Comparison of ENCODE assay signal across 9 mouse cellular contexts in genomic region chrX:164449201-164449600, GRCm38 (mm10). TPM values are rescaled to one million over a fixed set of nuclear protein-coding genes. Genes with fewer than 3 reads are reported as not detected.
A peak's percentile ranks its signal among the peaks of the same experiment; 100 is the strongest.
DNase-seq lines count a peak whose midpoint lies in the region; ATAC-seq lines count a peak whose summit lies in the region.
"Had no signal": no experiment of that assay in that cellular context is flagged by ENCODE, and none has a peak within 500 bp of the region (broad histone marks: within the 10 kb centered on the region; RNA-seq: fewer than 3 reads in every experiment).

No protein-coding gene starts in this region.

- DNase-seq in gastrocnemius, postnatal 10 days, result peak; percentile 5
- DNase-seq in gastrocnemius, postnatal 14 days, result no peak
- DNase-seq in ovary, postnatal 14 days (ENCODE audit: low spot score), result peak; percentile 16
- no peak for DNase-seq in ovary, postnatal 36 days (ENCODE audit: low spot score)
- DNase-seq in adipocyte (ENCODE audit: low spot score), result peak; percentile 75
- peak; percentile 44 for DNase-seq in hindlimb bud, embryonic 11.5 days (ENCODE audit: extremely low spot score, low read depth, low spot score)
- peak; percentile 57 for DNase-seq in lung, postnatal 25 days (ENCODE audit: low spot score)

- no peak overlapping the region for H3K4me3 ChIP-seq in hindbrain, embryonic 12.5 days

- no peaks in the 10 kb centered on the region for H3K36me3 ChIP-seq in hindbrain, embryonic 12.5 days

- no peaks in the 10 kb centered on the region for H3K4me1 ChIP-seq in hindbrain, embryonic 12.5 days

- no peak overlapping the region for H3K9ac ChIP-seq in hindbrain, embryonic 12.5 days

- ATAC-seq in hindbrain, embryonic 12.5 days (ENCODE audit: low FRiP score), result no peak

- intact Hi-C loops in gastrocnemius, postnatal 14 days (cut with DNase I; ENCODE audit: low total_unique reads), result no loop called here

- H3K4me2 ChIP-seq in hindbrain, embryonic 12.5 days (replicated peaks), result no peak overlapping the region

- 40% methylated on average over 3 of the region's 3 CpGs for WGBS in hindbrain, embryonic 12.5 days

- H3K27ac ChIP-seq in hindbrain, embryonic 12.5 days, result no peak overlapping the region

- H3K27me3 ChIP-seq in hindbrain, embryonic 12.5 days, result no peaks in the 10 kb centered on the region; the same call in 1 of the 2 replicates

- H3K9me3 ChIP-seq in hindbrain, embryonic 12.5 days (replicated peaks), result no peaks in the 10 kb centered on the region

RNA-seq across cellular contexts. Expression of gene Asb11, which starts 12.4 kb away (rescaled TPM):
- 10 to 100 TPM in 1 of 2 experiments, 1 to 10 TPM in 1; 9.3 to 17.8 TPM for total RNA-seq in gastrocnemius, postnatal 10 days (2021)
- total RNA-seq in gastrocnemius, postnatal 14 days (2021), result 10 to 100 TPM; 10.2 to 25.5 TPM
- not detected in 2 replicates for polyA plus RNA-seq in hindbrain, embryonic 12.5 days (2016; fragmentation: Nextera tagmentation; extraction: Ambion mirVana)

RNA-seq across cellular contexts. Expression of gene Piga, which starts 29.6 kb away (rescaled TPM):
- total RNA-seq in gastrocnemius, postnatal 10 days (2021), result 1 to 10 TPM; 1.9 to 3.0 TPM
- total RNA-seq in gastrocnemius, postnatal 14 days (2021), result 1 to 10 TPM; 1.7 to 2.6 TPM
- polyA plus RNA-seq in hindbrain, embryonic 12.5 days (2016; fragmentation: Nextera tagmentation; extraction: Ambion mirVana), result 11.1 and 11.4 TPM in 2 replicates

RNA-seq across cellular contexts. Expression of gene Asb9, which starts 56.9 kb away (rescaled TPM):
- not detected for total RNA-seq in gastrocnemius, postnatal 10 days (2021)
- total RNA-seq in gastrocnemius, postnatal 14 days (2021), result not detected
- polyA plus RNA-seq in hindbrain, embryonic 12.5 days (2016; fragmentation: Nextera tagmentation; extraction: Ambion mirVana), result 1.6 and 1.9 TPM in 2 replicates
- polyA plus RNA-seq: large intestine, adult 2 months had no signal

Comparison
In these comparisons a context has a peak if more than half of its experiments do, and no peak if none do; other contexts are left out.
1. DNase-seq: peak in gastrocnemius, postnatal 10 days (single experiment), ovary, postnatal 14 days (single experiment), adipocyte (single experiment), hindlimb bud, embryonic 11.5 days (single experiment) and lung, postnatal 25 days (single experiment); none in gastrocnemius, postnatal 14 days (single experiment) and ovary, postnatal 36 days (single experiment).